Mouse (Mus musculus) C2C12 (cell line): ENCODE results near the gene Wwox. TPM values are rescaled to one million over a fixed set of nuclear protein-coding genes. Genes with fewer than 3 reads are reported as not detected.

Source experiments
- H3K27me3 ChIP-seq: one replicate; pipeline ENCODE4 v1.6.1; 2011; ENCODE audit not compliant: control insufficient read depth, insufficient read depth, insufficient read length
- H3K36me3 ChIP-seq: one replicate; pipeline ENCODE4 v1.6.1; 2011; ENCODE audit not compliant: control insufficient read depth, insufficient read depth
- H3K4me3 ChIP-seq: one replicate; pipeline ENCODE4 v1.5.1; 2011; ENCODE audit warnings: mild to moderate bottlenecking, control low read depth; ENCODE audit not compliant: poor library complexity, insufficient read depth, severe bottlenecking
- H3K79me2 ChIP-seq: one replicate; pipeline ENCODE4 v1.6.1; 2011; ENCODE audit not compliant: control insufficient read depth, insufficient read depth
- H3K79me3 ChIP-seq: one replicate; pipeline ENCODE4 v1.6.1; 2011; ENCODE audit warnings: low read depth, control low read depth
- H3ac ChIP-seq: one replicate; pipeline ENCODE3; 2011; ENCODE audit warnings: low read depth; ENCODE audit not compliant: control insufficient read depth, insufficient read length
- CEBPB ChIP-seq: IDR thresholded peaks from one replicate; pipeline ENCODE4 v1.6.1; 2011; ENCODE audit warnings: low read depth, mild to moderate bottlenecking, control low read depth, moderate library complexity
- CTCF ChIP-seq: IDR thresholded peaks from one replicate; pipeline ENCODE4 v1.5.1; 2011; ENCODE audit not compliant: control insufficient read depth, insufficient read depth, insufficient read length
- FOSL1 ChIP-seq: IDR thresholded peaks from one replicate; pipeline ENCODE4 v1.8.0; 2011; ENCODE audit warnings: mild to moderate bottlenecking, low read length; ENCODE audit not compliant: poor library complexity, insufficient read depth, severe bottlenecking
- MAX ChIP-seq: IDR thresholded peaks from one replicate; pipeline ENCODE4 v1.6.1; 2011; ENCODE audit warnings: mild to moderate bottlenecking, control low read depth
- MYOD1 ChIP-seq: IDR thresholded peaks from one replicate; pipeline ENCODE4 v1.6.1; 2011; ENCODE audit warnings: low read depth; ENCODE audit not compliant: control insufficient read depth, insufficient read length
- MYOG ChIP-seq: IDR thresholded peaks from one replicate; pipeline ENCODE4 v1.6.1; 2011; ENCODE audit not compliant: control insufficient read depth, insufficient read length; ENCODE audit errors: extremely low read depth
- USF1 ChIP-seq: IDR thresholded peaks from one replicate; pipeline ENCODE4 v1.6.1; 2011; ENCODE audit warnings: low read depth, mild to moderate bottlenecking, control low read depth, moderate library complexity
- polyA plus RNA-seq: library from polyadenylated mRNA; unstranded; fragments of >200 nt; fragmentation: generic; extraction: Trizol; gene quantifications from one replicate; pipeline ENCODE4 v1.2.1, GENCODE M21; 2012; ENCODE audit warnings: missing spikeins

Wwox gene
- polyA plus RNA-seq, 1 experiment: 3.7 TPM

DNA sequence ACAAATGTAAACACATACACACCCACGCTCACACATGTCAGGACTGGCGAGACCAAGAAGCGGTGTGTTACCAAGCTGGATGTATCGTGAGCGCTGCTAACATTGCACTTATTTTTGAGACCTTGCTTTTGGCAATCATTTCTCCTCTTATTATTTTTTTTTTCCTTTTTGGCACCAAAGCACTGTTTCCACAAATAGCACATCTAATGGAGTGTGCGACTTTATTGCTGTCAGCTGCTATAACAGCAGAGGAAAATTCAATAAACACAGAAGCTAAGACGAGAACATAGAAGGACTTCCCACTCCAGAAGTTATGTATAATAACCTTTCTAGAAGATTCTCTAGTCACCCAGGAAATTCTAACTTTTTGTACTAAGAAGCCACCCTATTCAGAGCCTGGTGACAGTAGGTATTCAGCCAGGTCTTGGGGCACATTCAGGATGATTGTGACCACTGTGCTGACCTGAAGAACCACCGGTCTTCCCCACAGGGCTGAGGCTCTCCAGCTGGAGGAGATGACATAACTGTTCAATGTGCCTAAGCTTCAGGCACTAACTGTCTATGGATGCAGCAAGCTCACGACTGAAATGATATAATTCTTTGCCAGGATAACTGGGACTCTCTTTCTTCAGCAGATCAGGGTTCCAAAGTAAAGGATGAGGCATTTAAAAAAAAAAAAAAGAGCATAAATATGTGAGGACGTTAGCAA lies 586.1 kb downstream of the Wwox start:
- H3K79me3 ChIP-seq: no peaks in the 10 kb centered on the region
- H3K27me3 ChIP-seq: no peaks in the 10 kb centered on the region
- no peak overlapping the region for H3K4me3 ChIP-seq
- H3ac ChIP-seq: no peak overlapping the region
- H3K36me3 ChIP-seq: no peaks in the 10 kb centered on the region
- TF ChIP-seq MYOD1: no peak
- TF ChIP-seq FOSL1: no peak
- TF ChIP-seq MYOG: no peak
- no peak for TF ChIP-seq CTCF
- no peak for TF ChIP-seq USF1
- TF ChIP-seq MAX: no peak
- no peak for TF ChIP-seq CEBPB
- H3K79me2 ChIP-seq: no peaks in the 10 kb centered on the region

DNA sequence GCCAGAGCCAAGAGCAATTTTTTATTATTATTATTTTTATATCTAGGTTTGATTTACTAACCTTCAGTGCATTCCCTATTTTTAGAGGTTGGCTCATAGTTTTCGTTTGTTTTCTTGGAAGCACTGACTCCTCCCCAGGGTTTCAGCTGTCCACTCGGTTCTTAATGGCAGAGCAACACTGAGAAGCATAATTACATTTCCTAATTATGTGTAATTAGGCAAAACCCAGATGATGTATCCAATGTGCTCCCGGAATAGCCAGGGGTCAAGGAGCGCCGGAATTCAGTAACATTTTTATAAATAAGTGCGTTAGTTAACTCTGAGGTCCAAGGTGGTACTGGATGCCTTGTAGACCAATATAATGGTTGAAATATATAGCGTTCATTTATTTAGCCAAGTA lies 586.7 kb downstream of the Wwox start:
- Histone ChIP-seq H3ac (no peak overlapping the region), H3K4me3 (no peak overlapping the region), H3K36me3 (no peaks in the 10 kb centered on the region), H3K79me2 (no peaks in the 10 kb centered on the region), H3K79me3 (no peaks in the 10 kb centered on the region), H3K27me3 (no peaks in the 10 kb centered on the region)
- TF ChIP-seq USF1 (no peak), CEBPB (no peak), FOSL1 (no peak), CTCF (no peak), MYOG (no peak), MAX (no peak), MYOD1 (no peak)

DNA sequence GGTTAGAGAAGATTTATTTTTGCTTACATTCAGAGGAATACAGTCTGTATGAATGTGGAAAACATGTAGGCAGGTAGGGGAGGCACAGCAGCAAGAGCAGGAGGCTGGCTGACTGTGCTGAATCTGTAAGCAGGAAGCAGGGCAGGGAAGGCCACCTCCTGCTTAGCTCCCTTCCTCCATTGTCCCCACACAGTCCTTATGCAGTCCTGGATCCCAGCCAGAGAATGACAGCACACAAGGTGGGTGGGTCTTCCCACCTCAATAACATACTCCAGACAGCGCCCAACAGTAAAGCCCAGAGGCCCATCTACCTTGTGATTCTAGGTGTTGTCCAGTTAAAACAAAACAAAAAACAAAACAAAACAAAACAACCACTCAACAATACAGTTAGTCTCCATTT lies 593.7 kb downstream of the Wwox start:
- Histone ChIP-seq H3K36me3 (no peaks in the 10 kb centered on the region), H3ac (no peak overlapping the region), H3K79me2 (no peaks in the 10 kb centered on the region), H3K27me3 (no peaks in the 10 kb centered on the region), H3K4me3 (no peak overlapping the region), H3K79me3 (no peaks in the 10 kb centered on the region)
- TF ChIP-seq MYOG (no peak), CTCF (no peak), MYOD1 (no peak), USF1 (no peak), FOSL1 (no peak), MAX (no peak), CEBPB (no peak)

DNA sequence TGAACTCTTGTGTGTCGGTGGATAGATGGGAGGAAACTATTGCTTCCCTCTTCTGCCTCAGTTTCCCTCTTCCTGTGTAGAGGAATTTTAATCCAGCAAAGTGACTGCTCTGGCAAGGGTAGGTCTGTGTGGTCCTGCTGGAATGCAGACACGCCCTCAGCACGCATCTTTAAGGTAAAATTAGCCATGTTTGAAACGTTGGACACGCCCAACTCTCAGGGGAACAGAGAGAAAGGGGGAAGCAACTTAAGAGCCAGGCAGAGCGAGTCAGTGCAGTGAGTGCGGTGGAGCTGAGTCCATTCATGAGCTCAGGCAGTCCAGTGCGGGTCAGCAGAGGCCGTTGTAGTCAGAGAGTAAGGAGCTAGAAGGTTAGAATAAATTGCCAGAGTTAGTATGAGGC lies 596.6 kb downstream of the Wwox start:
- H3K79me2 ChIP-seq: no peaks in the 10 kb centered on the region
- TF ChIP-seq USF1 (no peak), MYOD1 (no peak), MYOG (no peak), CTCF (no peak), CEBPB (no peak), MAX (no peak), FOSL1 (no peak)

DNA sequence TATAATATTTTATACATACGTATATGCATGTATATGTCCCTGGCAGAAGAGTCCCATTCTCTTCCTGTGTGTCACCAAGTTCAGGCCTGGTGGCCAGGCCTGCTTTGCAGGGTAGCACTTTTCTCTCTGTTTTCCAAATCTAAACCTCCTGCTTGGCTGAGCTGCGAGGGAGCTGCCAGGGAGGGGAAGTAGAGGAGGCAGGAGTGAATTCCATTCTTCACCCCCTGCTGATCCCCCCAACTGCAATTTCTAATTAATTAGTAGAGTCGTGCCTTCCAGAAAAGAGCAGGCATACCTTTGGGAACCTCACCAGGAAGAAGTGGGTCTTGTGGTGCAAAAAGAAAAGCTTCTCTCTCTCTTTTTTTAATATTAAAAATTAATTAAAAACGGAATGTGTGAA lies 599.0 kb downstream of the Wwox start:
- H3ac ChIP-seq: no peak overlapping the region
- H3K79me2 ChIP-seq: no peaks in the 10 kb centered on the region
- TF ChIP-seq USF1: no peak
- TF ChIP-seq MYOD1: no peak
- no peak for TF ChIP-seq CTCF
- TF ChIP-seq FOSL1: no peak
- no peak for TF ChIP-seq CEBPB
- no peak for TF ChIP-seq MAX
- no peak for TF ChIP-seq MYOG
- no peaks in the 10 kb centered on the region for H3K36me3 ChIP-seq
- H3K27me3 ChIP-seq: no peaks in the 10 kb centered on the region
- H3K4me3 ChIP-seq: no peak overlapping the region
- no peaks in the 10 kb centered on the region for H3K79me3 ChIP-seq

More for the DNA sequence above, 596.6 kb downstream of the Wwox start:
- Histone ChIP-seq H3ac (no peak overlapping the region), H3K79me3 (no peaks in the 10 kb centered on the region), H3K27me3 (no peaks in the 10 kb centered on the region), H3K4me3 (no peak overlapping the region), H3K36me3 (no peaks in the 10 kb centered on the region)

DNA sequence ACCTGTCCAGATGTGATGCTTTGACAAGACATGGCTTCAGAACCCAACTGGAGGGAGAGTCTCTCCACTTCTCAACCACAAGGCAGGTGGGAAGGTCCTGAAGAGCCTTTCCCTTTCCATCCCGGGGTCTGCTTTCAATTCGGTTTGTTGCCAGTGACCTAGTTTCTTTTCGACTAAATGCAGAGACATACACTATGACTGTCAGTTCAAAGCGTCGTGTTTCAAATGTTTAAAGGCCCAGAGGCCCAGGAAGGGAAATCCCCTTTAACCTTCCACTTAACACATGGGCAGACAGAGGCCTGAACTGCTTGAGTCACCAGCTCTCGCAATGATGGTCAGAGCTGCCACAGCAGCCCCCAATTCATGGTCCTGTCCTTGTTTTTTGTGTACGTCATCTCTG lies 606.3 kb downstream of the Wwox start:
- no peaks in the 10 kb centered on the region for H3K79me2 ChIP-seq
- no peak overlapping the region for H3K4me3 ChIP-seq
- TF ChIP-seq MAX (no peak), MYOD1 (no peak), MYOG (no peak), FOSL1 (no peak), CTCF (no peak), USF1 (no peak), CEBPB (no peak)
- H3ac ChIP-seq: no peak overlapping the region
- H3K36me3 ChIP-seq: no peaks in the 10 kb centered on the region
- no peaks in the 10 kb centered on the region for H3K79me3 ChIP-seq
- no peaks in the 10 kb centered on the region for H3K27me3 ChIP-seq
